Mouse (Mus musculus): ENCODE measurements around the gene Tnfrsf9. TPM values are rescaled to one million over a fixed set of nuclear protein-coding genes. Genes with fewer than 3 reads are reported as not detected.

Gene Tnfrsf9
- total and polyA plus RNA-seq, 2 experiments from 2014 or later: 0.53 to 2.0 TPM

DNA sequence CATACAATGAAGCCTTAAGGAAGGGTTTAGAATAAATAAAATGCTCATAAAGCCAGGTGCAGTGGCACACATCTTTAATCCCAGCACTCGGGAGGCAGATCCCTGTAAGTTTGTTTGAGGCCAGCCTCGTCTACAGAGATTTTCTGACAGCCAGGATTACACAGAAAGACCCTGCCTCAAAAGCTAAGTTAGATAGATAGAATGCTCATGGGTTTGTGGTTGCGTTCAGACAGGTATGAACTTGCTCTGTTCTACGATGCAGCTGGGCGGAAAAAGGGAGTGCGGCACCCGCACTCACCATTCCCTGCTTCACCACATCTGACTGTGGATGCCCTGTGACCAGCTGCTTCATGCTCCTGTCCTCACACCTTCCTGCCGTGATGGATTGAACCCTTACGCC lies 65.1 kb downstream of the Tnfrsf9 start:
- H3K27me3 ChIP-seq (ENCODE audit: control insufficient read depth, insufficient read depth, low read length): no peaks in the 10 kb centered on the region
- H3K4me3 ChIP-seq (ENCODE audit: low read depth, low read length): no peak overlapping the region
- no peaks in the 10 kb centered on the region for H3K36me3 ChIP-seq (replicated peaks; ENCODE audit: control insufficient read depth, insufficient read depth, low read length)
- H3K4me2 ChIP-seq (ENCODE audit: low read depth, low read length): no peak overlapping the region
- WGBS: 73% methylated on average over 9 of the region's 9 CpGs
- H3K4me1 ChIP-seq (ENCODE audit: control insufficient read depth, insufficient read depth): no peaks in the 10 kb centered on the region
- no peak for ATAC-seq (ENCODE audit: insufficient read depth, low read depth)
- DNase-seq (ENCODE audit: low spot score): no peak
- no peak overlapping the region for H3K9ac ChIP-seq (replicated peaks; ENCODE audit: low read depth, low read length)
- TF ChIP-seq CTCF (IDR thresholded peaks at IDR 0.05; ENCODE audit: low read depth) (no peak), EP300 (IDR thresholded peaks at IDR 0.05; ENCODE audit: low read depth) (no peak)
- H3K9me3 ChIP-seq (replicated peaks; ENCODE audit: control insufficient read depth, low read length): no peaks in the 10 kb centered on the region
- H3K27ac ChIP-seq (ENCODE audit: low read depth): no peak overlapping the region

DNA sequence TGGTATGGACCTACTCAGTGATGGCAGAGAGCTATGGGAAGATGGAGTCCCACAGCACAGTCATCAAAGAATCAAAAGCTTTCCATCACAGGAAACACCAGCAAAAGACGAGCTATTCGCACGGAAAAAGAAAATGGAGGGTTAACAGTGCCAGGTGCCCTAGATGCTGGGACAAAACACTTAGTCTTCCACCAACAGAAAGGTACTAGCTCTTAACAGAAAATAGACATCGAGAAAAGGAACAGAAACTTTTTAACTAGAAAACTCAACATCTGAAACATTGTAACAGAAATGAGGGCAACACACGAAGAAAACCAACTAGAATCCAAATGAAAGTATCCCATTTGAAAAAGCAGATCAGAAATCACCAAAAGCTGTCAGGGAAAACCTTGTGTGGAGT lies 65.8 kb downstream of the Tnfrsf9 start:
- Histone ChIP-seq H3K27ac (ENCODE audit: low read depth) (no peak overlapping the region), H3K36me3 (replicated peaks; ENCODE audit: control insufficient read depth, insufficient read depth, low read length) (no peaks in the 10 kb centered on the region), H3K4me1 (ENCODE audit: control insufficient read depth, insufficient read depth) (no peaks in the 10 kb centered on the region), H3K27me3 (ENCODE audit: control insufficient read depth, insufficient read depth, low read length) (no peaks in the 10 kb centered on the region), H3K4me3 (ENCODE audit: low read depth, low read length) (no peak overlapping the region), H3K4me2 (ENCODE audit: low read depth, low read length) (no peak overlapping the region), H3K9me3 (replicated peaks; ENCODE audit: control insufficient read depth, low read length) (no peaks in the 10 kb centered on the region), H3K9ac (replicated peaks; ENCODE audit: low read depth, low read length) (no peak overlapping the region)
- ATAC-seq (ENCODE audit: insufficient read depth, low read depth): no peak
- TF ChIP-seq CTCF (IDR thresholded peaks at IDR 0.05; ENCODE audit: low read depth): no peak
- no peak for TF ChIP-seq EP300 (IDR thresholded peaks at IDR 0.05; ENCODE audit: low read depth)
- 76% methylated on average over 5 of the region's 5 CpGs for WGBS
- DNase-seq (ENCODE audit: low spot score): no peak

DNA sequence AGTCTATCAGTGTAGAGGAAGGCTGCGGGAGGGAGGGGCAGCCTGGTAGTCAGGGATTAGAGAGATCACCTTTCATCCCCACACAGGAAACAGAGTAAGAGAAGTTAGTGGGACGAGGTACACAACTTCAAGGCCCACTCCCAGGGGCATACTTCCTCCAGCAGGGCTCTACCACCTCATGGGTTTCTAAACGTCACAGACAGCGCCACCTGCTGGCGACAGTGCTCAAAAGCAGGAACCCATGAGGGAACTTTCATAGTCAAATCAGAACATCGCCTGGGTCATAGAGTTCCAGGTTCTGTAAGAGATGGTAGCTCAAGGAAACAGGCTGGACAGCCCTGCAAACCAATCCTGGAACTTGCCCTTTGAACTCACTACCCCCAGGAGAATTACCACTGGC lies 75.8 kb downstream of the Tnfrsf9 start:
- H3K27me3 ChIP-seq (ENCODE audit: control insufficient read depth, insufficient read depth, low read length): no peaks in the 10 kb centered on the region
- WGBS: 43% methylated on average over 6 of the region's 6 CpGs
- DNase-seq (ENCODE audit: low spot score): no peak
- no peak overlapping the region for H3K4me2 ChIP-seq (ENCODE audit: low read depth, low read length)
- H3K9ac ChIP-seq (replicated peaks; ENCODE audit: low read depth, low read length): no peak overlapping the region
- H3K36me3 ChIP-seq (replicated peaks; ENCODE audit: control insufficient read depth, insufficient read depth, low read length): no peaks in the 10 kb centered on the region
- no peaks in the 10 kb centered on the region for H3K4me1 ChIP-seq (ENCODE audit: control insufficient read depth, insufficient read depth)
- TF ChIP-seq CTCF (IDR thresholded peaks at IDR 0.05; ENCODE audit: low read depth) (peak; percentile 38), EP300 (IDR thresholded peaks at IDR 0.05; ENCODE audit: low read depth) (no peak)
- H3K9me3 ChIP-seq (replicated peaks; ENCODE audit: control insufficient read depth, low read length): no peaks in the 10 kb centered on the region
- ATAC-seq (ENCODE audit: insufficient read depth, low read depth): no peak
- no peak overlapping the region for H3K4me3 ChIP-seq (ENCODE audit: low read depth, low read length)
- no peak overlapping the region for H3K27ac ChIP-seq (ENCODE audit: low read depth)

Other genes with a start within 250 kb of the Tnfrsf9 start
- gene Errfi1, start 60.6 kb upstream of the Tnfrsf9 start, total RNA-seq (2014; rRNA removed; ENCODE audit: low replicate concordance): 16.0 and 33.7 TPM in 2 replicates
- 7.4 and 7.9 TPM in 2 replicates for gene Errfi1, start 60.6 kb upstream of the Tnfrsf9 start, polyA plus RNA-seq (2015; fragmentation: Nextera tagmentation; extraction: Ambion mirVana)
- gene Park7, start 125 bp upstream of the Tnfrsf9 start, total RNA-seq (2014; rRNA removed; ENCODE audit: low replicate concordance): 120 and 152 TPM in 2 replicates
- gene Park7, start 125 bp upstream of the Tnfrsf9 start, polyA plus RNA-seq (2015; fragmentation: Nextera tagmentation; extraction: Ambion mirVana): 322 and 333 TPM in 2 replicates
- not detected in 2 replicates for gene Uts2, start 82.5 kb downstream of the Tnfrsf9 start, total RNA-seq (2014; rRNA removed; ENCODE audit: low replicate concordance)
- gene Uts2, start 82.5 kb downstream of the Tnfrsf9 start, polyA plus RNA-seq (2015; fragmentation: Nextera tagmentation; extraction: Ambion mirVana): not detected in 2 replicates
- 14.4 and 28.7 TPM in 2 replicates for gene Per3, start 130.1 kb downstream of the Tnfrsf9 start, total RNA-seq (2014; rRNA removed; ENCODE audit: low replicate concordance)
- 13.4 and 17.3 TPM in 2 replicates for gene Per3, start 130.1 kb downstream of the Tnfrsf9 start, polyA plus RNA-seq (2015; fragmentation: Nextera tagmentation; extraction: Ambion mirVana)
- gene Vamp3, start 143.4 kb downstream of the Tnfrsf9 start, total RNA-seq (2014; rRNA removed; ENCODE audit: low replicate concordance): 63.6 and 75.8 TPM in 2 replicates
- gene Vamp3, start 143.4 kb downstream of the Tnfrsf9 start, polyA plus RNA-seq (2015; fragmentation: Nextera tagmentation; extraction: Ambion mirVana): 82.3 and 83.2 TPM in 2 replicates
- not detected in 2 replicates for gene Gm13090, start 175.0 kb downstream of the Tnfrsf9 start, total RNA-seq (2014; rRNA removed; ENCODE audit: low replicate concordance)
- 0.26 TPM in 1 of 2 replicates, not detected in the other for gene Gm13090, start 175.0 kb downstream of the Tnfrsf9 start, polyA plus RNA-seq (2015; fragmentation: Nextera tagmentation; extraction: Ambion mirVana)

Measured in heart, postnatal 0 days (tissue).